Mouse (Mus musculus) Patski (cell line): ENCODE measurements around the gene Thumpd2. TPM values are rescaled to one million over a fixed set of nuclear protein-coding genes. Genes with fewer than 3 reads are reported as not detected.

Source experiments
- ATAC-seq: fragments of 100-300 bp; one replicate; pipeline ENCODE4 v1.8.0; 2021
- CTCF ChIA-PET: fragments of 350-600 bp; sonication (Branson Sonifier 250); formaldehyde crosslinking; loops from one replicate; lab custom pipeline; 2022; ENCODE audit warnings: inconsistent platforms; lab: Charles Lee
- POLR2A ChIA-PET: fragments of 350-600 bp; sonication (Branson Sonifier 250); formaldehyde crosslinking; loops from one replicate; lab custom pipeline; 2022; ENCODE audit warnings: antibody characterized with exemption, inconsistent platforms; lab: Charles Lee
- DNase-seq: peaks from one replicate; pipeline ENCODE4 v3.0.0-alpha.2; 2011; ENCODE audit warnings: low read depth, low spot score
- H3K27me3 ChIP-seq: fragments of 371-371 bp; one replicate; pipeline ENCODE4 v1.5.1; 2021
- CTCF ChIP-seq: fragments of 100-300 bp; IDR thresholded peaks from one replicate; pipeline ENCODE4 v1.5.1; 2021
- in situ Hi-C: fragments of 300-500 bp; cut with MboI; formaldehyde crosslinking; loops from 3 replicates; pipeline ENCODE4 v1.11.1; 2018; ENCODE audit warnings: low pct_unique_long_range_greater_than_20kb, mixed read lengths
- polyA plus RNA-seq: library from polyadenylated mRNA; unstranded; gene quantifications from one replicate; pipeline ENCODE4 v1.2.3, GENCODE M21; 2021

Gene Thumpd2
- polyA plus RNA-seq, 1 experiment from 2014 or later, result 8.5 TPM

- peak; percentile 99 for DNase-seq
- TF ChIP-seq CTCF, result no peak
- peak; percentile 98 for ATAC-seq
- ChIA-PET CTCF (interaction anchor here (0.7 to 2.1 kb wide), 21 partner anchors 13 to 361 kb away, joined by 3 to 10 read pairs (median 3); no protein-coding TSS in a partner anchor), POLR2A (interaction anchor here (1.5 kb wide), 1 partner anchor 45 kb away, joined by 4 read pairs; no protein-coding TSS in a partner anchor)
- no peaks in the 10 kb centered on the region for H3K27me3 ChIP-seq
- in situ Hi-C loops, result loop anchor here (5.0 kb wide), 2 partner anchors 90 to 210 kb away; no protein-coding TSS in a partner anchor
Measured at GRCm38 (mm10) chr17:80981721-80982411, 83.0 kb downstream of the Thumpd2 start.

GRCm38 (mm10) chr17:80980096-80980495 is 84.8 kb downstream of the Thumpd2 start:
- POLR2A ChIA-PET, result interaction anchor here (1.1 kb wide), 1 partner anchor 89 kb away, joined by 3 read pairs; no protein-coding TSS in a partner anchor
- CTCF ChIA-PET, result interaction anchor here (1.2 to 1.8 kb wide), 7 partner anchors 14 to 207 kb away, joined by 3 to 5 read pairs (median 4); no protein-coding TSS in a partner anchor
- H3K27me3 ChIP-seq, result no peaks in the 10 kb centered on the region
- DNase-seq, result no peak
- no peak for ATAC-seq
- in situ Hi-C loops, result loop anchor here (5.0 kb wide), 2 partner anchors 88 to 208 kb away; no protein-coding TSS in a partner anchor
- TF ChIP-seq CTCF, result no peak

- no peak for TF ChIP-seq CTCF
- ChIA-PET CTCF (no interaction called here), POLR2A (no interaction called here)
- in situ Hi-C loops, result no loop called here
- DNase-seq, result no peak
- no peak for ATAC-seq
- no peaks in the 10 kb centered on the region for H3K27me3 ChIP-seq
Measured at GRCm38 (mm10) chr17:80977245-80977644, 87.6 kb downstream of the Thumpd2 start.

Other genes starting within 250 kb of the Thumpd2 start
- gene Tmem178, start 120.5 kb downstream of the Thumpd2 start, polyA plus RNA-seq, result 13.4 TPM